Mouse (Mus musculus): ENCODE measurements at regions not wholly inside any gene's neighbourhood (a gene's known extent, or its start where the extent isn't known, plus 50 kb on each side); places are given as distances from the start of the nearest gene placed in this dataset.

DNA sequence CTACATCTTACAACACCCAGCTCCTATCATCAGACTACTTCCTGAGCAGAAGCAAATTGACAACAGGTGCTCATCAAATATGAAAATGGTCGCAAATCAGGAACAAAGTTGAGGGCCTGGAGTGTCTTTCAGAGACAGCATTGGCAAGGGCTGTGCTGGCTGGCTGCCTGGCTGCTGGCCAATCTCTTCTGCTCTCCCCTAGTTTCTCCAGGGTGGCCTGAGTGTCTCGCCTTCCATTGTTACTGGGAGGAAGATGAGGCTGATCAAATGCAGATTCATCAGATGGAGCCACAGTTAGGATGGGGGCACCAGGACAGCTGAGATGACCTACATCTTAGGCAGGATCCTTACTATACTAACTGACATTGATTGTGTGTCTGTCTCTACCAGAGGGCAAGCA lies 274.5 kb upstream of the Zfp507 start:
- Histone ChIP-seq H3K4me3 (ENCODE audit: insufficient read depth, poor library complexity, severe bottlenecking) (no peak overlapping the region), H3K79me3 (ENCODE audit: low read depth) (no peaks in the 10 kb centered on the region), H3K36me3 (ENCODE audit: control insufficient read depth, insufficient read depth) (no peaks in the 10 kb centered on the region), H3ac (ENCODE audit: control insufficient read depth, insufficient read length, low read depth) (no peak overlapping the region), H3K79me2 (ENCODE audit: control insufficient read depth, insufficient read depth) (no peaks in the 10 kb centered on the region), H3K27me3 (ENCODE audit: control insufficient read depth, insufficient read depth, insufficient read length) (no peaks in the 10 kb centered on the region)
- TF ChIP-seq MYOG (IDR thresholded peaks at IDR 0.05; ENCODE audit: control insufficient read depth, extremely low read depth, insufficient read length), result no peak
- no peak for TF ChIP-seq FOSL1 (IDR thresholded peaks at IDR 0.05; ENCODE audit: insufficient read depth, low read length, poor library complexity, severe bottlenecking)
- TF ChIP-seq USF1 (IDR thresholded peaks at IDR 0.05; ENCODE audit: low read depth), result no peak
- TF ChIP-seq MYOD1 (IDR thresholded peaks at IDR 0.05; ENCODE audit: control insufficient read depth, insufficient read length, low read depth), result no peak
- TF ChIP-seq CTCF (IDR thresholded peaks at IDR 0.05; ENCODE audit: control insufficient read depth, insufficient read depth, insufficient read length), result no peak
- TF ChIP-seq CEBPB (IDR thresholded peaks at IDR 0.05; ENCODE audit: low read depth), result no peak

DNA sequence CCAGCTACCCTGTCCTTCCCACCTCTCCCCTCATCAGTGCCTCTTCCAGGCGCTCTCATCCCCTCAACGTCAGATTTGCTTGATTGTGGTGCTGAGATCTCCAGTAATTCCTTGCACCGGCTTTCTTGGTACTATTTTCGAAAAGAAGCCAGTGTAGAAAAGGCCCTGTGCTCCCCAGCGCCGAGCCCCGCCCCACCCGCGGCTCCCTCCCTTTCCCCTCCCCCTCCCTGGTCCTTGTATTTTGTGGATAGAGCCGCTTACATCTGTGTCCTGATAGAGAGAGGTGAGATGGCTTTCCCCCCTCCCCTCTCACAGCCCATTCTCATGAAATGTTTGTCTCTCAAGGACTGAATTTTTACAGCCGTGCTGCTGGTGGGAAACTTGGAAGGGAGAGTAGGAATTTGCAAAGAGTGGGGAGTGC lies 273.2 kb upstream of the Zfp507 start:
- H3K4me3 ChIP-seq (ENCODE audit: insufficient read depth, poor library complexity, severe bottlenecking), result no peak overlapping the region

DNA sequence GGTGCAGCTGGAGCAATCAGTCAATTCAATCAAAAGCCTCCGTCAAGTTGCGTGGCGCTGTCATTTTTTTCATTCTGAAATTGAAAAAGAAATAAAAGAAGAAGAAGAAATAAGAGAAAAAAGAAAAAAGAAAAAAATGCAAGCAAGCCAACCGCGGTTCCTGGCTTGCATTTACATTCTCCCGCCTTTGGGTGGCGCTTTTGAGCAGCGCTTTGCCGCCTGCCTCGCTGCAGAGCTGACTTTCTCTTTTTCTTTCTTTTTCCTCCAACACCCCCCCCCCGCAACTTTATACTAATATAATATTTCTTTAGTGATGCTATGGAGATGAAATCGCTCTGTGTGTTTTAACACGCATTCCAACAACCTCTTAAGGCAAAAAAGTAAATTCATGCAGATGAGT lies 269.0 kb upstream of the Zfp507 start:
- Histone ChIP-seq H3K4me3 (ENCODE audit: insufficient read depth, poor library complexity, severe bottlenecking) (no peak overlapping the region), H3K27me3 (ENCODE audit: control insufficient read depth, insufficient read depth, insufficient read length) (no peaks in the 10 kb centered on the region), H3K36me3 (ENCODE audit: control insufficient read depth, insufficient read depth) (no peaks in the 10 kb centered on the region), H3K79me3 (ENCODE audit: low read depth) (no peaks in the 10 kb centered on the region), H3K79me2 (ENCODE audit: control insufficient read depth, insufficient read depth) (no peaks in the 10 kb centered on the region), H3ac (ENCODE audit: control insufficient read depth, insufficient read length, low read depth) (no peak overlapping the region)
- peak; percentile 56 for TF ChIP-seq CTCF (IDR thresholded peaks at IDR 0.05; ENCODE audit: control insufficient read depth, insufficient read depth, insufficient read length)
- no peak for TF ChIP-seq MYOG (IDR thresholded peaks at IDR 0.05; ENCODE audit: control insufficient read depth, extremely low read depth, insufficient read length)

More for the DNA sequence above, 273.2 kb upstream of the Zfp507 start:
- TF ChIP-seq USF1 (IDR thresholded peaks at IDR 0.05; ENCODE audit: low read depth) (no peak), CEBPB (IDR thresholded peaks at IDR 0.05; ENCODE audit: low read depth) (no peak), CTCF (IDR thresholded peaks at IDR 0.05; ENCODE audit: control insufficient read depth, insufficient read depth, insufficient read length) (no peak), MYOD1 (IDR thresholded peaks at IDR 0.05; ENCODE audit: control insufficient read depth, insufficient read length, low read depth) (no peak), MYOG (IDR thresholded peaks at IDR 0.05; ENCODE audit: control insufficient read depth, extremely low read depth, insufficient read length) (no peak), FOSL1 (IDR thresholded peaks at IDR 0.05; ENCODE audit: insufficient read depth, low read length, poor library complexity, severe bottlenecking) (no peak), MAX (IDR thresholded peaks at IDR 0.05) (no peak)
- Histone ChIP-seq H3K36me3 (ENCODE audit: control insufficient read depth, insufficient read depth) (no peaks in the 10 kb centered on the region), H3ac (ENCODE audit: control insufficient read depth, insufficient read length, low read depth) (no peak overlapping the region), H3K79me3 (ENCODE audit: low read depth) (no peaks in the 10 kb centered on the region), H3K79me2 (ENCODE audit: control insufficient read depth, insufficient read depth) (no peaks in the 10 kb centered on the region), H3K27me3 (ENCODE audit: control insufficient read depth, insufficient read depth, insufficient read length) (no peaks in the 10 kb centered on the region)

DNA sequence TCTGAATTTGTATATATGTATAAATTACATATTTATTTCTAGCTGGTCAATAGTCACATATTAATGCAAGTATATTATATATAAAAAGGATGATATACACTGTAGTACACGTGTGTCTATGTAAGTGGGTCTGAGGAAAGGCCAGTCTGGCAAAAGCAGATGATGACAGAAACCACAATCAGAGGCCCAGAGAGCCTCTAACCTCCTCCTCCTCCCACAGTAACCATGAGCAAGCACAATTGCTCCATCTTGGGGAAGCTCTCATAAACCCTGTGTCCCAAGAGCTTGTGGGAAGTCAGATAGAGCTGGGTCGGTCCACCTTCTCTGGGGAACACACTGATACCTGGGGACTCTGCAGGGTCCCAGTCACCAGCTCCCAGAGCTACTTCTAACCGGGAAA lies 263.9 kb upstream of the Zfp507 start:
- no peaks in the 10 kb centered on the region for H3K27me3 ChIP-seq (ENCODE audit: control insufficient read depth, insufficient read depth, insufficient read length)
- no peak overlapping the region for H3ac ChIP-seq (ENCODE audit: control insufficient read depth, insufficient read length, low read depth)
- TF ChIP-seq USF1 (IDR thresholded peaks at IDR 0.05; ENCODE audit: low read depth) (no peak), MYOD1 (IDR thresholded peaks at IDR 0.05; ENCODE audit: control insufficient read depth, insufficient read length, low read depth) (no peak), MYOG (IDR thresholded peaks at IDR 0.05; ENCODE audit: control insufficient read depth, extremely low read depth, insufficient read length) (no peak), MAX (IDR thresholded peaks at IDR 0.05) (no peak), CTCF (IDR thresholded peaks at IDR 0.05; ENCODE audit: control insufficient read depth, insufficient read depth, insufficient read length) (no peak), CEBPB (IDR thresholded peaks at IDR 0.05; ENCODE audit: low read depth) (no peak), FOSL1 (IDR thresholded peaks at IDR 0.05; ENCODE audit: insufficient read depth, low read length, poor library complexity, severe bottlenecking) (no peak)
- no peak overlapping the region for H3K4me3 ChIP-seq (ENCODE audit: insufficient read depth, poor library complexity, severe bottlenecking)
- H3K79me2 ChIP-seq (ENCODE audit: control insufficient read depth, insufficient read depth), result no peaks in the 10 kb centered on the region
- H3K79me3 ChIP-seq (ENCODE audit: low read depth), result no peaks in the 10 kb centered on the region
- H3K36me3 ChIP-seq (ENCODE audit: control insufficient read depth, insufficient read depth), result no peaks in the 10 kb centered on the region

DNA sequence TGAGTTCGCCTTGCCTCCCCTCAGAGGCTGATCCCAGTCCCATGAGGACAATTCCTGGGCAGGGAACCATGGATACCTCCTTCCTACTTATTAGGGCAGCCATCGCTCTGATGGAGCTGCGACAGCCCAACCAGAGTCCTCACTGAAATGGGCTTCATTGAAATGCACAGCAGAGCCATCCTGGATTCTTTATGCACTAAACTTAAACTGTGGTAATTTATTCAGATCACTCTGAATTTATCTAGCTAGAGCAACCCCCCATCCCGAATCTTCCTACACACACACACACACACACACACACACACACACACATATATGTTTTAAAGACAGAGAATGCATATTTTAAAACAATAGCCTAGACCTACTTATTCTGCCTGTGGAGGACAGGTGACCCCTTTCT lies 258.9 kb upstream of the Zfp507 start:
- Histone ChIP-seq H3K4me3 (ENCODE audit: insufficient read depth, poor library complexity, severe bottlenecking) (no peak overlapping the region), H3K36me3 (ENCODE audit: control insufficient read depth, insufficient read depth) (no peaks in the 10 kb centered on the region), H3K79me2 (ENCODE audit: control insufficient read depth, insufficient read depth) (no peaks in the 10 kb centered on the region), H3ac (ENCODE audit: control insufficient read depth, insufficient read length, low read depth) (no peak overlapping the region), H3K79me3 (ENCODE audit: low read depth) (no peaks in the 10 kb centered on the region), H3K27me3 (ENCODE audit: control insufficient read depth, insufficient read depth, insufficient read length) (no peaks in the 10 kb centered on the region)
- TF ChIP-seq USF1 (IDR thresholded peaks at IDR 0.05; ENCODE audit: low read depth) (no peak), MAX (IDR thresholded peaks at IDR 0.05) (no peak), CTCF (IDR thresholded peaks at IDR 0.05; ENCODE audit: control insufficient read depth, insufficient read depth, insufficient read length) (no peak), MYOG (IDR thresholded peaks at IDR 0.05; ENCODE audit: control insufficient read depth, extremely low read depth, insufficient read length) (no peak), MYOD1 (IDR thresholded peaks at IDR 0.05; ENCODE audit: control insufficient read depth, insufficient read length, low read depth) (no peak), CEBPB (IDR thresholded peaks at IDR 0.05; ENCODE audit: low read depth) (no peak)

DNA sequence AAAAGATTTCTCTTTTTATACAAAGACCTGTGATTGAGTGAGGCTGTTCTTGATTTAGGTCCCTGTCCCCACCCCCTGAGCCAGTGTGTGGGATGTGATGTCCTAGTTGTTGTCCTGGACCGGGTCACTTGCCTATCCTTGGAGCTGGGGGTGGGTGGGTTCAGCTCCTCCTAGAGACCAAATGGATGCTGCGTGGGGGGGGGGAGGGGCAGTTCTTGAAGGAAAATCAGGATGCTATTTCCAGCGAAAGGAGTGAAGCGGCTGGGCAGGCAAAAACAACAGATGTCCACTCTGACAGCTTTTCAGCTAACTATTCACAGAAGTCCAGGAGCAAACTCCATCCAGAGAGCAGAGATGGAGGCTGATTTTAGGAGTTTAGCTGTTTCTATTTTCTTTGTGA lies 257.6 kb upstream of the Zfp507 start:
- Histone ChIP-seq H3K27me3 (ENCODE audit: control insufficient read depth, insufficient read depth, insufficient read length) (no peaks in the 10 kb centered on the region), H3K36me3 (ENCODE audit: control insufficient read depth, insufficient read depth) (no peaks in the 10 kb centered on the region), H3K79me3 (ENCODE audit: low read depth) (no peaks in the 10 kb centered on the region), H3K4me3 (ENCODE audit: insufficient read depth, poor library complexity, severe bottlenecking) (no peak overlapping the region), H3ac (ENCODE audit: control insufficient read depth, insufficient read length, low read depth) (no peak overlapping the region), H3K79me2 (ENCODE audit: control insufficient read depth, insufficient read depth) (no peaks in the 10 kb centered on the region)
- TF ChIP-seq MYOG (IDR thresholded peaks at IDR 0.05; ENCODE audit: control insufficient read depth, extremely low read depth, insufficient read length) (no peak), CEBPB (IDR thresholded peaks at IDR 0.05; ENCODE audit: low read depth) (no peak), MAX (IDR thresholded peaks at IDR 0.05) (no peak), USF1 (IDR thresholded peaks at IDR 0.05; ENCODE audit: low read depth) (no peak), MYOD1 (IDR thresholded peaks at IDR 0.05; ENCODE audit: control insufficient read depth, insufficient read length, low read depth) (no peak), CTCF (IDR thresholded peaks at IDR 0.05; ENCODE audit: control insufficient read depth, insufficient read depth, insufficient read length) (no peak), FOSL1 (IDR thresholded peaks at IDR 0.05; ENCODE audit: insufficient read depth, low read length, poor library complexity, severe bottlenecking) (no peak)
